Mouse (Mus musculus) heart, embryonic 15.5 days (tissue): Measurements from ENCODE around the gene Sod1. TPM values are rescaled to one million over a fixed set of nuclear protein-coding genes. Genes with fewer than 3 reads are reported as not detected.
"Not testable (repeated sequence)": the region's sequence is repeated elsewhere in the genome, so short reads cannot be mapped to it uniquely, and the experiment has no call there.

Experiments
- ATAC-seq: fragments of 200-750 bp; cut with Nextera tagmentation; replicated peaks from 2 replicates; pipeline ENCODE4 v1.8.0; 2017; ENCODE audit warnings: low read depth, moderate TSS enrichment; ENCODE audit not compliant: insufficient number of reproducible peaks, insufficient read depth, low FRiP score
- H3K27ac ChIP-seq: fragments of 300-500 bp; sonication (generic); 2 replicates; pipeline ENCODE4 v1.5.1; 2015; ENCODE audit warnings: mild to moderate bottlenecking, inconsistent platforms
- H3K27me3 ChIP-seq: fragments of 300-500 bp; sonication (generic); 2 replicates; pipeline ENCODE4 v1.6.1; 2015; ENCODE audit warnings: inconsistent platforms
- H3K36me3 ChIP-seq: fragments of 300-500 bp; sonication (generic); 2 replicates; pipeline ENCODE4 v1.6.1; 2015; ENCODE audit warnings: mild to moderate bottlenecking, inconsistent platforms
- H3K4me1 ChIP-seq: fragments of 300-500 bp; sonication (generic); replicated peaks from 2 replicates; pipeline ENCODE4 v1.6.1; 2015; ENCODE audit warnings: inconsistent platforms
- H3K4me2 ChIP-seq: fragments of 300-500 bp; sonication (generic); 2 replicates; pipeline ENCODE4 v1.6.1; 2015; ENCODE audit warnings: inconsistent platforms, mild to moderate bottlenecking, moderate library complexity
- H3K4me3 ChIP-seq: fragments of 300-500 bp; sonication (generic); 2 replicates; pipeline ENCODE4 v1.5.1; 2015; ENCODE audit warnings: mild to moderate bottlenecking, inconsistent platforms
- H3K9ac ChIP-seq: fragments of 300-500 bp; sonication (generic); 2 replicates; pipeline ENCODE4 v1.6.1; 2015; ENCODE audit warnings: mild to moderate bottlenecking, inconsistent platforms
- H3K9me3 ChIP-seq: fragments of 300-500 bp; sonication (generic); replicated peaks from 2 replicates; pipeline ENCODE4 v1.6.1; 2016; ENCODE audit warnings: inconsistent platforms
- WGBS: fragments of 180-500 bp; shearing (Covaris S2); methylation state at CpG from one replicate; pipeline ENCODE4 v1.1.7; 2015; ENCODE audit warnings: mixed read lengths; 5-methylcytosine and 5-hydroxymethylcytosine counted together
- polyA plus RNA-seq: library from polyadenylated mRNA; unstranded; fragments of >200 nt; fragmentation: Nextera tagmentation; extraction: Ambion mirVana; gene quantifications from 2 replicates; pipeline ENCODE4 v1.2.1, GENCODE M21; 2015

Sod1 gene
- polyA plus RNA-seq, 1 experiment from 2014 or later = 835 TPM

- Histone ChIP-seq H3K36me3 (peaks cover 29% of the 10 kb centered on the region), H3K27ac (no peak overlapping the region), H3K9ac (no peak overlapping the region), H3K9me3 (no peaks in the 10 kb centered on the region), H3K27me3 (no peaks in the 10 kb centered on the region), H3K4me3 (no peak overlapping the region), H3K4me1 (peaks cover 14% of the 10 kb centered on the region), H3K4me2 (no peak overlapping the region)
- ATAC-seq = no peak
- WGBS = 89% methylated on average over 7 of the region's 7 CpGs
Measured at GRCm38 (mm10) chr16:90231302-90231701, 10.7 kb downstream of the Sod1 start.

GRCm38 (mm10) chr16:90233702-90234101, 13.1 kb downstream of the Sod1 start:
- WGBS = 89% methylated on average over 10 of the region's 10 CpGs
- no peak overlapping the region for H3K4me2 ChIP-seq

GRCm38 (mm10) chr16:90234617-90235016, 14.1 kb downstream of the Sod1 start:
- H3K4me2 ChIP-seq = no peak overlapping the region
- H3K36me3 ChIP-seq = peaks cover 18% of the 10 kb centered on the region
- no peak overlapping the region for H3K4me3 ChIP-seq
- H3K27ac ChIP-seq = no peak overlapping the region
- no peaks in the 10 kb centered on the region for H3K9me3 ChIP-seq
- H3K4me1 ChIP-seq = peaks cover 14% of the 10 kb centered on the region
- no peak for ATAC-seq
- H3K9ac ChIP-seq = no peak overlapping the region
- WGBS = 28% methylated on average over 6 of the region's 6 CpGs
- no peaks in the 10 kb centered on the region for H3K27me3 ChIP-seq

More at GRCm38 (mm10) chr16:90233702-90234101, 13.1 kb downstream of the Sod1 start:
- peaks cover 14% of the 10 kb centered on the region for H3K4me1 ChIP-seq
- H3K27me3 ChIP-seq = no peaks in the 10 kb centered on the region
- peaks cover 15% of the 10 kb centered on the region for H3K36me3 ChIP-seq
- H3K4me3 ChIP-seq = no peak overlapping the region
- no peak overlapping the region for H3K27ac ChIP-seq
- ATAC-seq = no peak
- H3K9ac ChIP-seq = no peak overlapping the region
- no peaks in the 10 kb centered on the region for H3K9me3 ChIP-seq

GRCm38 (mm10) chr16:90235188-90235587, 14.6 kb downstream of the Sod1 start:
- Histone ChIP-seq H3K9ac (no peak overlapping the region), H3K4me2 (no peak overlapping the region), H3K4me1 (peaks cover 14% of the 10 kb centered on the region), H3K27me3 (no peaks in the 10 kb centered on the region), H3K4me3 (no peak overlapping the region), H3K27ac (peak overlapping the region; percentile 31; the same call in 1 of the 2 replicates), H3K36me3 (peaks cover 20% of the 10 kb centered on the region), H3K9me3 (no peaks in the 10 kb centered on the region)
- ATAC-seq = peak; percentile 27; the same call in 1 of the 2 replicates
- WGBS = 47% methylated on average over 3 of the region's 3 CpGs

GRCm38 (mm10) chr16:90239128-90239746, 18.7 kb downstream of the Sod1 start:
- no peak for ATAC-seq
- no peak overlapping the region for H3K4me2 ChIP-seq
- H3K36me3 ChIP-seq = peaks cover 50% of the 10 kb centered on the region
- peaks cover 13% of the 10 kb centered on the region for H3K4me1 ChIP-seq
- H3K9ac ChIP-seq = no peak overlapping the region
- H3K4me3 ChIP-seq = no peak overlapping the region
- H3K27me3 ChIP-seq = no peaks in the 10 kb centered on the region
- no peaks in the 10 kb centered on the region for H3K9me3 ChIP-seq
- no peak overlapping the region for H3K27ac ChIP-seq
- WGBS = 76% methylated on average over 6 of the region's 6 CpGs

GRCm38 (mm10) chr16:90241875-90242274, 21.3 kb downstream of the Sod1 start:
- H3K9me3 ChIP-seq = no peaks in the 10 kb centered on the region
- peaks cover 70% of the 10 kb centered on the region for H3K36me3 ChIP-seq
- WGBS = 89% methylated on average over 4 of the region's 4 CpGs
- no peak overlapping the region for H3K9ac ChIP-seq
- no peak overlapping the region for H3K4me3 ChIP-seq
- H3K4me2 ChIP-seq = no peak overlapping the region
- no peaks in the 10 kb centered on the region for H3K27me3 ChIP-seq
- ATAC-seq = no peak
- no peak overlapping the region for H3K27ac ChIP-seq
- 0 out of 2 replicates have a peak, but pooled peaks cover 3% of the 10 kb centered on the region for H3K4me1 ChIP-seq

GRCm38 (mm10) chr16:90242426-90243304, 22.1 kb downstream of the Sod1 start:
- no peak overlapping the region for H3K4me2 ChIP-seq
- no peak for ATAC-seq
- H3K4me3 ChIP-seq = no peak overlapping the region
- no peak overlapping the region for H3K9ac ChIP-seq
- no peak overlapping the region for H3K27ac ChIP-seq
- 72% methylated on average over 17 of the region's 17 CpGs for WGBS
- peaks cover 78% of the 10 kb centered on the region for H3K36me3 ChIP-seq
- 0 out of 2 replicates have a peak, but pooled peaks cover 3% of the 10 kb centered on the region for H3K4me1 ChIP-seq
- no peaks in the 10 kb centered on the region for H3K27me3 ChIP-seq
- H3K9me3 ChIP-seq = no peaks in the 10 kb centered on the region

GRCm38 (mm10) chr16:90250099-90250498, 29.5 kb downstream of the Sod1 start:
- no peak overlapping the region for H3K4me3 ChIP-seq
- no peak overlapping the region for H3K4me2 ChIP-seq
- H3K36me3 ChIP-seq = peaks cover 73% of the 10 kb centered on the region
- H3K9ac ChIP-seq = no peak overlapping the region
- no peak for ATAC-seq
- no peak overlapping the region for H3K27ac ChIP-seq
- 89% methylated on average over 7 of the region's 7 CpGs for WGBS
- H3K4me1 ChIP-seq = no peaks in the 10 kb centered on the region
- H3K9me3 ChIP-seq = no peaks in the 10 kb centered on the region
- H3K27me3 ChIP-seq = no peaks in the 10 kb centered on the region

GRCm38 (mm10) chr16:90251256-90251655, 30.7 kb downstream of the Sod1 start:
- H3K27ac ChIP-seq, H3K9ac ChIP-seq, H3K4me1 ChIP-seq, H3K27me3 ChIP-seq, ATAC-seq, H3K9me3 ChIP-seq, H3K4me2 ChIP-seq, H3K4me3 ChIP-seq: not testable (repeated sequence)
- H3K36me3 ChIP-seq = peaks cover 69% of the 10 kb centered on the region
- WGBS = 89% methylated on average over 3 of the region's 3 CpGs

- Histone ChIP-seq H3K9ac (no peak overlapping the region), H3K27me3 (no peaks in the 10 kb centered on the region), H3K27ac (no peak overlapping the region), H3K4me2 (no peak overlapping the region), H3K9me3 (no peaks in the 10 kb centered on the region), H3K4me3 (no peak overlapping the region), H3K4me1 (no peaks in the 10 kb centered on the region), H3K36me3 (peaks cover 70% of the 10 kb centered on the region)
- no peak for ATAC-seq
- 93% methylated on average over 2 of the region's 2 CpGs for WGBS
Measured at GRCm38 (mm10) chr16:90252521-90252920, 32.0 kb downstream of the Sod1 start.

- peaks cover 43% of the 10 kb centered on the region for H3K36me3 ChIP-seq
- H3K4me2 ChIP-seq = no peak overlapping the region
- H3K9me3 ChIP-seq = no peaks in the 10 kb centered on the region
- no peaks in the 10 kb centered on the region for H3K27me3 ChIP-seq
- H3K27ac ChIP-seq = no peak overlapping the region
- H3K4me3 ChIP-seq = no peak overlapping the region
- ATAC-seq = no peak
- no peak overlapping the region for H3K9ac ChIP-seq
- WGBS = 86% methylated on average over 7 of the region's 7 CpGs
- H3K4me1 ChIP-seq = peaks cover 2% of the 10 kb centered on the region
Measured at GRCm38 (mm10) chr16:90258950-90259349, 38.4 kb downstream of the Sod1 start.
